Mouse (Mus musculus) yolk sac, embryonic 10.5 days (tissue): Measurements from ENCODE around the gene Pla2g6.

Experiments
- DNase-seq: peaks from one replicate; pipeline ENCODE4 v3.0.0-alpha.2; 2017; ENCODE audit warnings: low spot score

The Pla2g6 gene

DNA sequence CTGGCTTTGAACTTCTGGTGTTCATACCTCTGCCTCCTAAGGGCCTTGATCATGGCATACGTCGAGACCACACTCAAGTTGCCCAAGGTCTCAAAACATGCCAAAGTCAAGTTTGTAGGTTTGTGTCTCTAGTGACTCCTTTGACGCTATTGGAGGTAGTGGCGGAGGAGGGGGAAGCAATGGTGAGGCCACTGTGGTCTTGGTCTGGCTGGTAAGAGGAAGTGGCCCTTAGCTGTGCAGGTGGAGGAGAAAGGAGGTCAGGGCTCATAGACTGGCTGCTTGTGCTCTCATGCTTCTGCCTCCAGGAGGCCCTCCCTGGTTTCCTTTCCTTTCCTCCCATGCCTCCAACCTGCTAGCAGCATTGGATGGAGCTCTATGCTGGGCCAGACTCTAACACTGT lies 22.7 kb upstream of the Pla2g6 start:
- DNase-seq, result no peak

DNA sequence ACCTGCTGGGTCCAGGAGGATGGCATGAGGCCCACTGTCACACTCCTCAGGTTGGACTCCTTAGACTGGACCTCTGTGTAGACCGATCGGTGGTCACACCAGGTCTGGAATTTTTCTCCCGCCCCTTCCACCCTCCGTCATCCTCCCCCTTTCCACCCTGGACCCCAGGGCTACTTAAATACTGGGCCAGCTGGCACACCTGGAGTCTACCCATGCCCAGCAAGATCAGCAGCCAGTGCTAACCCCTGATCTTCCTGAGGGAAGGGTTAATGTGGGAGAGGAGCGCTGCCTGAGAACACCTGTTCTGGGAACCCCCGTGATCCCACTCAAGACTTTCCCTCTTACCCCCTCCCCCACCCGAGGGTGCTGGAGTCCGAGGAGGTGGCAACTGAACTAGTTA lies 20.5 kb upstream of the Pla2g6 start:
- DNase-seq, result no peak

DNA sequence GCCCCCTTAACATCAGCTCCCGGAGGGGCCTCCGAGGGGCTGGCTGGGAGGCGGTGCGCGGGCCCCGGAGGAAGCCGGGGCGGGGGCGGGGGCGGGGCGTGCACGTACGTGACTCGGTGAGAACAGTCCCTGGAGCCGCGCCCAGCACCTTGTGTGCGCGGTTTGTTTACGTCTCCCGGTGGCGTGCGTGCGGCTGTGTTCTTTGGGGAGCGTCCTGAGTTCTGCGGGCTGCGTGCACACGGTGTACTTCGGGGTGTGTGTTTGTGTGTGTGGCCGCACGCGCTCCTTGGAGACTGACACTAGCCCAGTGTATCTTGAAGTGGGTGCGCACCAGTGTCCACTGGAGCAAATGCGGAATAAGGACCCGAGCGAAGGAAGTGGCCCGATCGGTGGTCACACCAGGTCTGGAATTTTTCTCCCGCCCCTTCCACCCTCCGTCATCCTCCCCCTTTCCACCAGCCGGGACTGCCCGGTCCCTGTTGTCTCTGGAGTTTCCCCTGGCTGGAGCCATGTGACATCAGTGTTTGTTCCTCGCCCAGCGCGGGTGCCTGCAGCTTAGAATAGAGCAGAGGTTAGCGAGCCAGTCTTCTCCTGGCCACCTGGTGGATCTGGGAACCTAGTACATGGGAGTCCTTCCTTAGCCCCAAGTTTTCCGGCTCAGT lies 19.8 kb upstream of the Pla2g6 start:
- peak; percentile 84 for DNase-seq

DNA sequence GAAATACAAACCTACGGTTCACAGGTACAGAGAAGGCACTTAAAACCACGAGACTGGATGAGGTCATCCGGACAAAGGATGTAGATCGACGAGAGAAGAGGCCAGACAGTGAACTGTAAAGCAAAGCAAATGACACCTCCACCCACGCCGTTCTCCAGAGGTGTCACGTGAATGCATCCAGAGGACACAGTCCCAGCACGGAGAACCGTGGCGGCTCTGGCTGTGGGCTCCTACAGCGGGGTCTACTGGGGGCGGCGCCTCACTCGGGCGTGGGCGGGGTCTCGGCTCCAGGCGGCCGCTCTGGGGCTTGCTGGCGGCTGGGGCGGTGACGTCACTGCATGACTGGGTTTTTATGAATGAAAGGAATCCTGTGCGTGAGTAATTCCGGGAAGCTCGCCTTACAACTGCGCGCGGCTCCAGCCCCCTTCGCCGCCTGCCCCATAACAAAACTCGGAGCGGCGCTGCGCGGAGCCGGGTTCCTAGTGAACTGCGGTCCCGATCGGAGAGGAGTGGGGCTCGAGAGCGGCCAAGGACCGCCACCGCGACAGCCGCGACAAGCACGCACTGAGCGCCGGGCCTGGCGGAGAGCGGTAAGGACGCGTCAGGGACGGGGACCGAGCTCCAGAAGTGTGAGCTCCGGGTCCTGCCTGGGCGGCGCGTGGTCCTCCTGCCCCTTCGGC lies 19.1 kb upstream of the Pla2g6 start:
- peak; percentile 96 for DNase-seq

DNA sequence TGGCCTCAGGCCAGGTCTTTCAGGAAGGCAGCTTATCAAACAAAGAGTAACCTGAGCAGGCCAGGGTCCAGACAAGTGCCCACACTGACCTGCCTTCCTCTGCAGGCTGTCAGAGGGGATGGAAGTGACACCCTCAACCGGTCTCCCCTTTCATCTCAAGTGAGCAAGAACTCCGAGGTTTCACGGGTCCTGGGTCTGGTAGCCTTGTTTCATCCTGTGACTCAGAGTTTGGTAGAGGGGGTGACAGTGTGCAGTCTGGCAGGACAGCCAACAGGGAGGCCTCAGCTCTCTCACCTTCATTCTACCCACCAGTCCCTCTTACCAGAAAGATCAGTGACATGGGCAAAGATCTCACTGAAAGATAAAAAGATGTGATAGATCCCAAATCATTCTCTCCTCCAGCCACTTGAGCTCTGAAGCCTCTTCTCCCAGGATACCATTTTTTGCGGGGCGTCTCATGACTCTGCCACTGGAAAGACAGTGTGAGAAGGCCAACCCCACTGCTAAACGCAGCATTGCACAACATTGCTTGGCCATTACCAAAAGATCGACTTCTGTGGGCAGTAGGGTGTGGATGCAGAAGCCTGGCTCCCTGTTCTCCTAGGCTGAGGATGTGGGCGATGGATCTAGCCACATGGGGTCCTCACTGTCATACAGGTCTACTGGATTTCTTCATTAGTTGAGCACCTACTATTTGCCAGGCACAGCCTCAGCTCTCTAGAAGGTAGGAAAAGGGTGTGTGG lies 18.0 kb upstream of the Pla2g6 start, which contains the start of gene Maff:
Gene Maff, plus strand, starts transcription at position 571 of the 743 bp plus-strand sequence.
- peak; percentile 77 for DNase-seq

DNA sequence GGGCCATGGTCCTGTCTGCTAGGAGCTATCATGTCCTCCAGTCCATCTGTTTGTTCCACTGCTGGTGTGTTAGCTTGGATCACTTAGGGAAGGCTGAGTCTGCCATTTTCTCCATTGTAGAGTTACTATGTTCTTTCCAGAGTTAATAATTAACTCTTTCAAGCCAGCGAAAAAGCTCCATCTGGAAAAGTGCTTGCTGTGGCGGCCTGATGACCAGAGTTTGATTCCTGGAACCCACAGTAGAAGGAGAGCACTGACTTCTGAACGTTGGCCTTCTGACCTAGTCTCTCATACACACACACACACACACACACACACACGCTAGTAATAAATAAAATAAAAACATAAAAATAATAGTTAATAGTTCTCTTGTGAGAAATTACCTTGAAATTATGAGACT lies 16.4 kb upstream of the Pla2g6 start:
- DNase-seq, result peak; percentile 52

DNA sequence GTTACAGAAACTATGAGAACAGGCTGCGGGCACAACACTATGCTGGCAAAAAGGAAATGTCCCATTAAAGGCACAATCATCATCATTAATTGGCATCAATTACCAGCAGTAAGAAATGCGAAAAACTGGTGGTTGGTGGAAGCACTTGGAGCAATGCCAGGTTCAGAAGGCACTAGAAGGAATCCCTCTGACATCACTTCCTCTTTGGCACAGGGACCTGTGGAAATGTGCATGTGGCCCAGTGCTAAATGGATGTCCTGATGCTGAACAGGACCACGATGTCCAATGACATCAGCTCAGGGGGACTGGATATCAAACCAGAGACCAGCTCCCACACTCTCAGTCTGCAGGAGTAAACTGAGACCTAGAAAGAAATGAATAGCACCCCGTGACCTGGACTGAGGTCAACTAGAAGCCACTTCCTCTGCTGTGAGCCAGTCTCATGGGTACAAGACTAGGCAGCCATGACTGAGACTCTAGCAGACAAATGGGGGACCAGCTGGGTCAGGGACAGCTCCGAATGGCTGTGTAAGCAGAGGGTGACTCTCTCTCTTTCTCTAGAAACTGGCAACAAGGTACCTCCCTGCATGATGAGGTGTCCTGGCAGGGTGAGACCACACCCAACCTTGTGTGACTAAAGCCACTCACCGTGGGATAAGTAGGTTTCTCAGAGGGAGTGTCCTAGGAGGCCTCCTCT lies 14.6 kb upstream of the Pla2g6 start:
- no peak for DNase-seq

DNA sequence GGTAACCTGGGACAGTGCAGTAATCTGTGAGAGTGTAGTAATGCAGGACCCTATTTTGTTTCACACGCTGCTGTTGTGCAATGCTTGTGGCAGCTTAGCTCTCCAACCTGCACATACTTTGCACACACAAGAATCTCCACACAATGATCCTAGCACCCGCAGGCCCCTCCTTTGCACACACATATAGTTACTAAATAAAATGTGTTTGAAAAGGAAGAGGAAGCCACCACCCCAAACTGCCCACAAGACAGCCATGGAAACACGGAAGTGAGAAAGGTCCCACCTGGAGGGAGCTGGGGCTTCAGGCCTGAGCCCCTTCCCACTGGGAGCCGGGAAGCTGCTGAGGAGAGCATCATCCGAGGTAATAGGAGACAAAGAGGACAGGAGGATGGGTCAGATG lies 10.8 kb upstream of the Pla2g6 start:
- no peak for DNase-seq

DNA sequence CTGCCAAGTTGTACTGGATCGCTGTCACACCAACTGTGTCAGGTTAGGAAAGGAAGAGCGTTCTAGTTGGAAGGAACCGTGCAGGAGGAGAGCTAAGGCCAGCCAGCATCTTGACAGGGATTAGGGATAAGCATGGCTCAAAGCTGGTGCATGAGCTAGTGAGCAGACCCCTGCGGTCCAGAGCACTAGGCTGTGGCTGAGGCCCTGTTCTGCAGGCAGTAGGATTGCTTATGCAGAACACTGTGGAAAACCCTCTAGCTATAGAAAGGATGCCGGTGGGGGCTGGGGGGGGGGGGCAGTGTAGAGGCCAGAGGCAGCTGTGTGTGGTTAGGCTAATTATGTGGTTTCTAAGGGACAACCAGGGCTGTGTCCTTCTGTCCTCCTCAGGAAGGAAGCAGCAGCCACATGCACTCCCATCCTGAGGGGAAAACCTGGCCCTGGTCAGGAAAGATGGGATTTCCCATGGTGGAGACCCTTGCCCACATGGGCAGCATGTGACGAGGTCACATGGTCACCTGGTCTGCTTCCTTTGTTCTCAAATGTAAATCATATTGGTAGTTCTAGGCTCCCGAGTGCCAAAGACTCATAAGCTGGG lies 7.0 kb upstream of the Pla2g6 start:
- DNase-seq, result no peak

DNA sequence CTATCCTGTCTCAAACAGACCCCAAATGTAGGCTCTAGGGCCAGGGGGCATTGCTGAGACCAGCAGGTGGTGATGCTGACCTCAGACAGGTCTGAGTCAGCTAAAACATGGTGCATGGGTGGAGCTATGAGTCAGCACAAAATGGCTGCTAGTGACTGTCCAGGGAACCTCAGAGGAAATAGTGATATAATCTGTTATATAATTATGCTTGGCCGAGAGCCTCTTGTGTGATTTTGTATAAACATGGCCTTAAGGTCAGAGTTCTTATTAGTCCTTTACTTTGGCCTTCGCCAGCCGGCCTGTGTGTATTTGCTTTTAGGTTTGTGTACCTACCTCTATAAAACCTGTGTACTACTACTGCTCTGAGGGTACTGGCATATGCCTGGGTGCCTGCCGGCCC lies 5.2 kb upstream of the Pla2g6 start:
- no peak for DNase-seq

DNA sequence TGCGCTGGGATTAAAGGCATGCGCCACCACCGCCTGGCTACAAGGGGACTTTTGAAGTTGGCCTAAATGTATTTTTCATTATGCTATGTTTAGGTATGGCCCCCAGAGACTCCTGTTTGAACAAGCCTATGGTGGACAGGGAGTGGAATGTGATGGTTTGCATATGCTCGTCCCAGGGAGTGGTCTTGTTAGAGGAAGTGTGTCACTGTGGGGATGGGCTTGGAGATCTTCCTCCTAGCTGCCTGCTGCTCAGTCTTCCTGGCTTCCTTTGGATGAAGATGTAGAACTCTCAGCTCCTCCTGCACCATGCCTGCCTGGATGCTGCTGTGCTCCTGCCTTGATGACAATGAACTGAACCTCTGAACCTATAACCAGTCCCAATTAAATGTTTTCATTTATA lies 2.3 kb upstream of the Pla2g6 start:
- no peak for DNase-seq

DNA sequence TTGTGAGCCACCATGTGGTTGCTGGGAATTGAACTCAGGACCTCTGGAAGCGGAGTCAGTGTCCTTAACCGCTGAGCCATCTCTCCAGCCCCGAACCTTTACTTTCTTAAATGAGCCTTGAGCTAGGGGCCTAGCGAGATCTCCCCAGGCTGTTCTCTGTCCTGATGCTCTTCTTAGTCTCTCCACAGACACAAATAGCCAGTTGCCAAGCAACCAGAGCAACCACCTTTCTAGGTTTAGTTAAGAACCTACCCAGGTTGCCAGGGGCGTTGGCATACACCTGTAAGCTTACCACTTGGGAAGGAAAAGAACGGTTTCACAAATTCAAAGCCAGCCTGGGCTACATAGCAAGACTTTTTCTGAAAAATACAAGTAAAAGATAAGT lies 1.8 kb upstream of the Pla2g6 start:
- no peak for DNase-seq

DNA sequence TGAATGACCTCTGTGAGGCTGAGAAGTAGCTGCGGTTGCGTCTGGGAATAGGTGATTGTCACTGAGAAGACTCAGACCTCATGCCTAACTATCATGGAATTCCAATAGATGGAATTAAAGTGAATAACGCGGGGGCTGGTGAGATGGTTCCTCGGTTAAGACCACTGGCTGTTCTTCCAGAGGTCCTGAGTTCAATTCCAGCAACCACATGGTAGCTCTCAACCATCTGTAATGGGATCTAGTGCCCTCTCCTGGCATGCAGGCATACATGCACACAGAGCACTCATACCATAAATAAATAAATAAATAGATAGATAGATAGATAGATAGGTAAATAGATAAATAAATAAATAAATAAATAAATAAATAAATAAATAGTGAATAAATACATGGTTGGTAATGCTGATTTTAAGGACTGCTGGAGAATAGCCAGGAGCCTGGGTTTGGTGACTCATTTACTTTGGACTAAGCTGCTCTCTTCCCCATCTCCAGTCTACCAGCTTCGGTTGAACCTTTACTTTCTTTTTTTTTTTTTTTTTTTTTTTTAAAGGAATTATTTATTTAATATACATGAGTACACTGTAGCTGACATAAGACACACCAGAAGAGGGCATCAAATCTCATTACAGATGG lies 1.3 kb upstream of the Pla2g6 start:
- DNase-seq, result no peak

DNA sequence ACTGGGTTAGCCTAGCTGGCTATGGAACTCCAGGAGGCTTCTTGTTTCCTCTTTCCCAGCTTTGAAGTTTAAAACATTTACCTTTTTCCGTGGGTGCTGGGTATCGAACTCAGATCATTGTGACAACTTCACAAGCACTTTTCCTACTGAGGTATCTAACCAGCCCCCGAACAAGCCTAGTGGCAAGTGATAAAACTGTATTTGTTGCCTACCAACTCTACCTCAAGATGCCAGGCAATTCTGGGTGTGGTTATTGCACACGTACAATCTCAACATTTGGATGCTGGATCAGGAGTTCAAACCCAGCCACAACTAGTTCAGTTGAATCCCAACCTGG lies 717 bp upstream of the Pla2g6 start:
- no peak for DNase-seq

DNA sequence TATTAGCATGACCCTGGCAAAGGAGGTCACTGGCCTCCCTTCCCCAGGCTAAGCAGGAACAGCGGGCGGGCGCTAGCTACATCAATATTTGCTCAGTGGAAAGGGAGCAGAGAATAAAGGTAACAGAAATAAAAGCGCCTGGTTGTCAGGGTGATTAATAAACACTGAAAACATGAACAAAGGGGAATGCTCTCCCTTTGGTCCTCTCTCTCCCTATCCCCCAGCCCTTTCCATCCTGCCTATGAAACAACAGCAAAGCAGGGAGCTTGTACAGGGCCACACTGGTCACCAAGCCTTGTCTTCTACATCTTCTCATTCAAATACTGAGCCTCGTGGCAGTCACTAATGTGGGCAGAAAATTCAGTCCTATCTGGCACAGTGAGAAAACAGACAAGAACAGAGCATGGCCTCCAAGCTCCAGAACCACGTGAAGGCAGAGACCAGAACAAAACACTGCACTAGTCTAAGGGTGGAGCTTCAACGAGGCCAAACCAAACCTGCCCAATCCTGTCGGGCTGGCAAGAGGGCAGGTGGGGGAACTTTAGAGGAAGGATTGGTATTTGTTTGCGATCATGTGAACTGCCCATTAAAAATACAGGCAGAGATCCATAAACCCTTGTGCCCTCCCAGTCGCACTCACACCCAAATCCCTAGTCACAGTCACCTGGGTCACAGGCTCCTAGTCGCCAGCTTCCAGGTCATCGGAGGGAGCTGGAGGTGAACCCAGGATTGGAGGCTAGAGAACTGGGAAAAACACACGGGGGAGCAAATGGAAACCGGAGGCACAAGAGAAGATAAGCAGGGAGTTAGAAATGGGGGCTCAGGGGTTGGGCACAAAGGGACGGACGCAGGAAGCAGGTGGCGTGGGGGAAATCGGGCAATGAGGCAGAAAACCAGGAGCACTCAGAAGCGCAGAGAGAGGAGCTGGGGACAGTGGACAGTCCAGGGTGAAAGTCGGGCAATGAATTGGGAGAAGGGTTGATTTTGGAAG lies 924 bp downstream of the Pla2g6 start:
- DNase-seq, result peak; percentile 81

DNA sequence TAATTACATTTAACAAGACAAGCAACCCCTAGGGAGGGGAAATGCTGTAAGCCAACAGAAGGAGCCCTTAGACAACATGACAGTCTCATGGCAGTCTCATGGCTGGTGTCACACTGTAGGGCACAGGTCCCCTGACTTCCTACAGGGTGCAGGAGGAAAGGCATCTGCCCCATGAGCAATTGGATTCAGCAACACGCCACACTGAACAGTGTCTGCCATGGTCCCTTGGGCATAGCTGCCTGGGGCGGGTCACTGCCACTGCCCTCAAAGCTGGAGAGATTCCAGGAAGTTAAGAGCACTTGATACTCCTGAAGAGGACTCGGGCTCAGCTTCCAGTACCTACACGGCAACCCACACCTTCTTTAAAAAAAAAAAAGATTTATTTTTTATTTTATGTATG lies 1.9 kb downstream of the Pla2g6 start:
- no peak for DNase-seq

DNA sequence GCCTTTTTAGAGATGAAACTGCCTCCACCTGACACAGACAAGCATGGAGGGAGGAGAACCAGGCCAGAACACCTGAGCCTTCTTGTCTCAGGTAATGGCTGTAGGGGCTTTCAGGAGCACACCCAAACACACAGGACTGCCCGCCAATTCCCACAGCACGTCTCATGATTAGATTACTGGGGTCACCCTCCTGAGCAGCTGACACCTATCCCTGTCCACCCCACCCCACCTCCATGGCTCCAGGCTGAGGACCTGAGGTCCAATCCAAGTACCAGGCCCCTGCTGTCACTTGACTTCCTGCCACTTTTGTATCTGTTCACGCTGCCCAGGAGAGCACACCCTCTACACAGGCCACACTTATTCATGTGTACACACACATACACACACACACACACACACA lies 2.4 kb downstream of the Pla2g6 start:
- DNase-seq, result no peak

DNA sequence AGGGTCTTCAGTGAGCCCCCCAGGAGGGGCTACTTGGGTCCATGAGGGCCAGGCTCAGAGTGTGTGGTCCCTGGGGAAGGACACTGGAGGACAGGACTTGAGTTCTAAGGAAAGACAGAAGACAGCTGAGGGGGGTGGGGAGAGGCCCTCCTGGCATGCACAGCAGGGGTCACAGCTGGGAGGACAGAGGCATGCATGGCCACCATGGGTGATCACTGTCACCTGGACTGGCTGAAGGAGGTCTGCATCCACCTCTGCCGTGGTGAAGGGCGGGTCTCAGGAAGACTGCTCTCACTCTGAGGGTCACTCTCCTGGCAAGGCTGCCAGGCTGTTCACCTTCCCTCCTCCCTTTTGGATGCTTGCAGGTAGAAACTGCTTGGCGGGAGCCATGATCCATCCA lies 3.8 kb downstream of the Pla2g6 start:
- DNase-seq, result no peak

DNA sequence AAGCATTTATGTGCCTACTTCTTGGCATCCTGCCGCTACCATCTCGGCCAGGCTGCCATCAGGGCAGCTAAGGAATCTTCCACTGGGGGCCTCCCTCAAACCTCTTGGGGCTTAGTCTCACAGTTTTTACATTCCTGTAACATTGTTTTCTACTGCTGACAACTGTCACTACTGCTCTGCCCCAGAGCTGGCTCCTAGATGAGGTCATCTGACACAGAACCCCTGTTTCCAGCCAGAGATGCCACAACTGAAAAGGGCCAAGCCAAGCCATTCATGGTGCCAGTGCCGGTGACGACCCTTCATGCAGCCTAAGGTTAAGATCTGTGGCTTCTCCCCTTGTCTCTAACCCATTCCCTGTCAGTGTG lies 4.4 kb downstream of the Pla2g6 start:
- no peak for DNase-seq

DNA sequence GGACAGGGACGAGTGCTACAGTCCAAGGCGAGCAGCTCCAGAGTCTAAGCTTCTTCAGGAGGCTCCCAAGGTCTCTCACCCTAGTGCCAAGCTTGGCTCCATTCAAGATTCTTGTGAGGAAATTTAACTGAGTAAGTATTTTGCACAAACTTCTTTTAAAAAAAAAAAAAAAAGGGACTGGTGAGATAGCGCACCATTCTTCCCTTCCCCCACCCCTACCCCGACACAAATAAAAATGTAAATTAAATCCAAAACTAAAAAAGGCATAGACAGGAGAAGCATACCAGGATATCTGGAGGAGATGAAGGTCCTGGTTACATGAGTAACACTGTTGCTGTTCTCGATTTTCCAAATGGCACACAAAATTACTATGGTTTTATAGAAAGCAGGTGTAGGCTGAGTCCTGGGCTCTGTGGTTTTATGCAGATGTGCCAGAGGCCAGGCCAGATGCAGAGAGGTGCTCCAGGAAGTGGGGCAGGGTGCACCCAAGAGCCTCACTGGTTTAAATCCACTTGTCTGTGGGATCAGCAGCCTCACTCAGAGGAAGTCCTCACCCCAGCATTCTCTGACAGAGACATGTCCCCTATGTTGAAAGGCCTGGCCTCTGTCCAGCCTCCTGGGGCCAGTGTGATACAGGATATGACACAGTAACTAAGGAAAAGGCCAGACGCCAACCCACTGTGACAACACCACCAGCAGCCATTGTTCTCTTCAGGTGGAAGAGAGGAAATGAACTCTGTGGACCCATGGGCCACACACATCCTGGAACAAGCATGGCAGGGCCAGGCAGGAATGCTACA lies 5.0 kb downstream of the Pla2g6 start:
- DNase-seq, result no peak
